Mouse (Mus musculus) activated CD4-positive, CD25-positive, alpha-beta regulatory T cell, adult 4 months (primary cell): ENCODE measurements around the gene Arpc4. TPM values are rescaled to one million over a fixed set of nuclear protein-coding genes. Genes with fewer than 3 reads are reported as not detected.
"Not testable (repeated sequence)": the region's sequence is repeated elsewhere in the genome, so short reads cannot be mapped to it uniquely, and the experiment has no call there.

Source experiments
- ATAC-seq: one replicate; pipeline ENCODE4 v1.8.0; 2017
- polyA plus RNA-seq, 2 experiments: library from polyadenylated mRNA; unstranded; fragments of 100-300 nt; shearing (Covaris generic); gene quantifications; one replicate each; pipeline ENCODE4 v1.2.1; 2017

Arpc4 gene
- polyA plus RNA-seq, result 100 to 1,000 TPM; 658 to 920 TPM

GRCm38 (mm10) chr6:113377496-113378385 is at the start of gene Arpc4, which contains the start of gene Tada3:
TSS of gene Arpc4 (plus strand) at chr6:113378115.
TSS of gene Tada3 (minus strand) at chr6:113377883.
- peak; percentile 80 for ATAC-seq

DNA sequence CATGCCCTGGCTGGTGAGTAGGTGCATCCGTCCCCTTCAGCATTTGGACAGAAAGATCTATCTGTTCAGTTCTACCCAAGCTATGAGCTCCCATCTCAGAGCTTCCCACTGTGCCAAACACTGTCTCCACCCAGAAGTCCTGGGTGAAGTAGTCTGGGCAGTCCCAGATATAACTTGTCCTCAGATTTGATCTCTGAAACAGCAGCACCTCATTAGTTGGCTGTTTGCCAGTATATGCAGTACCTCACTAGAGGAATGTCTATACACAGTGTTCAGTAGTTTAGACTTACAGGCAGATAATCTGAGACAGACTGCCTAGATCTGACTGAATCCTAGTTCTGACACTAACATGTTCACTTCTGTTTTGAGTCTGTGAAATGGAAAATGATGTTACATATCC is 48.5 kb upstream of the Arpc4 start:
- ATAC-seq, result no peak

DNA sequence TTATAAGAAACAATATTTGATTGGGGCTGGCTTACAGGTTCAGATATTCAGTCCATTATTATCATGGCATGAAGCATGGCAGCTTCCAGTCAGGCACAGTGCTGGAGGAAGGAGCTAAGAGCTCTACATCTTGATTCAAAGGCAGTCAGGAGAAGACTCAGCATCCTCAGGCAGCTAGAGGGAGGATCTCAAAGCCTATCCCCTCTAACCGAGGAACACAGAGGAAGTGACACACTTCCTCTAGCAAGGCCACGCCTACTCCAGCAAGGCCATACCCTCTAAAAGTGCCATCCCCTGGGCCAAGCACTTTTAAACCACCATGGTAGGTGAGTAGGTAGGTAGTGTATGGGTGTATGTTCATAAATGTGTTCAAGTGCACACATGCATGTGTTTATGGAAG is 47.4 kb upstream of the Arpc4 start:
- ATAC-seq, result peak; percentile 40

DNA sequence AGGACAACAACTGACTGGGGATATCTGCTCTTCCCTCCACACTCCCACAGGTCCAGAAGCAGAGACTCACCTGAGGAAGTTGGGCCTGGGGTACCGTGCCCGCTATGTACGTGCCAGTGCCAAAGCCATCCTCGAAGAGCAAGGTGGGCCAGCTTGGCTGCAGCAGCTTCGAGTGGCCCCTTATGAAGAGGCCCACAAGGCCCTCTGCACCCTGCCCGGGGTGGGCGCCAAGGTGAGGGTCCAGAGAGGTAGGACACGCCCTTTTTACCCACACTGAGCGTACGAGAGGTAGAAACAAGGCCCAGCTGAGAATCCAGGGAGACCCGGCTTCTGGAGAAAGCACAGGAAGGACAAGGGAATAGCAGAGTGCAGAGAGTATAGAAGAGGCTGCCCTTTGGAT is 46.2 kb upstream of the Arpc4 start:
- no peak for ATAC-seq

DNA sequence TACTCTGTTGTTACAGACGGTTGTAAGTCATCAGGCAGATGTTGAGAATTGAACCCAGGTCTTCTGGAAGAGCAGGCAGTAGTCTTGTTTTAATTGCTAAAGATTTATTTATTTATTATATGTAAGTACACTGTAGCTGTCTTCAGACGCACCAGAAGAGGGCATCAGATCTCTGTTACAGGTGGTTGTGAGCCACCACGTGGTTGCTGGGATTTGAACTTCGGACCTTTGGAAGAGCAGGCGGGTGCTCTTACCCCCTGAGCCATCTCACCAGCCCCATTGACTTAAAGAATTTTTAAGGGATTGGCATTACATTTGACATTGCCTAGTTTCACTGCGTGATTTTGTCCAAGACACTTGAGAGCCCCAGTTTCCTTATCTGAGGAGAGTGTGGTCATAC is 45.2 kb upstream of the Arpc4 start:
- not testable (repeated sequence) for ATAC-seq

- no peak for ATAC-seq
Measured at GRCm38 (mm10) chr6:113333137-113333950, 44.6 kb upstream of the Arpc4 start.

DNA sequence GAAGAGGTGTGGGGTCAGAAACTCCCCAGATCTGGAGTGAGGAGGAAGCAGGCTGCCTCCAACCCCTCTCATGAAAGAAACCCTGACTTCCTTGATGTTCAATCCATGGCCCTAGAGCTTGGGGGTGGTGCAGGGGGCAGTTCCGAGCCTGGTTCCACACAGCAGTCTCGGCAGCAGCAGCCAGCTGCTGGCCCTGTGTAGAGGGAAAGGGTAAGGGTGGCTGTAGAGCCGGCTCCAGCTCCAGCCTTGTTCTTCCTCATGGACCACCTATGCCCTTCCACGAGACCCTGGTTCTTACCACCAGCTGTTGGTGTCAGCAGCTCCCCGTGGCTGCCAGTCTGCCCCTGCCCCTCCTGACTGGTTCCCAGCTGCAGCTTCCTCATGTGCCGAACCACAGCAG is 43.7 kb upstream of the Arpc4 start:
- ATAC-seq, result no peak

DNA sequence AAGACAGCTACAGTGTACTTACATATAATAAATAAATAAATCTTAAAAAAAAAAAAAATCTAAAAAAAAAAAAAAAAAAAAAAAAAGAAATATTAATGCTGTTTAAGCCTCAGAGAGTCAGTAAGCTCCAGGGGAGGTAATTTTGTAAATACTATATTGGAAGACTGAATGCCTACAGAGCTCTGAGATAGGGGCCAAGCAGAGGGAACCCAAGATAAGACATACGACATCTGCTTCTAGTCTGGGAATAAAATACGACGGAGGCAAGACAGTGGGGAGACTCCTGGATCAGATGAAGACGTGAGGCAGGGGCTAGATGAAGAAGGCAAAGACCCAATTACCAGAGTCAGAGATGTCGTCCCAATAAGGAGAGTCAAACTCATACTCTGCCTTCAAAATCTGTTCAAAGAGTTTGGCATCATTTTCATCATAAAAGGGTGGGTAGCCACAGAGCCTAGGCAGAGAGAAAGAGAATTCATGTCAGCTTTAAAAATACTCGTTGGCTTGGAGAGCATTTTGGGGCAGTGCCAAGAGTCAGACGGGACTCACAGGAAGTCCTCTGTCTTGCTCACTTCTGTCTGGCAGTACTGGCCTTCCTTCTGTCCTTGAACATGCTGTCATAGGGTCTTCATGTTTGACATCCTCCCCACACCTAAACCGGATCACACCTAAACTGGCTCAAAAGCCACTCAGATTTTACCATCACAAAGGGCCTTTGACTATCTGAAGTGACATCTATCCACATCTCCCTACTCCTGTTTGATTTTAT is 40.9 kb upstream of the Arpc4 start:
- no peak for ATAC-seq

DNA sequence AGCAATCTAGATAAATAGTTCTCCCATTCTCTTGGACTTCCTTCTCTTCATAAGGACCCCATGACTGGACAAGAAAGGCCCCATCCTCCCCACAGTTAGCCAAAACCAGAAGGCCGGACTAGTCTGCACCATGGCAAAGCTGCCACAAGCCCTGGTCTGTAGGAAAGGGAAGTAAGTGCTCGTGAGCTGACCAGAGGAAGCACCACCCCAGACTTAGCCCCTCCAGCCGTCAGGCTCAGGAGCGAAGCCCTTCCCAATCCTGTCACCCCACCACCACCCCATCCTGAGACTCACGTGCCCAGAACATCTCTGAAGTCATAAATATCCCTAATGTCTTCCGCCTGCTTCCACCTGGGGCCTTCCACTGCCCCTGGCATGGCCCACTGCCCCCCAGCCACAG is 36.3 kb upstream of the Arpc4 start:
- ATAC-seq, result no peak

DNA sequence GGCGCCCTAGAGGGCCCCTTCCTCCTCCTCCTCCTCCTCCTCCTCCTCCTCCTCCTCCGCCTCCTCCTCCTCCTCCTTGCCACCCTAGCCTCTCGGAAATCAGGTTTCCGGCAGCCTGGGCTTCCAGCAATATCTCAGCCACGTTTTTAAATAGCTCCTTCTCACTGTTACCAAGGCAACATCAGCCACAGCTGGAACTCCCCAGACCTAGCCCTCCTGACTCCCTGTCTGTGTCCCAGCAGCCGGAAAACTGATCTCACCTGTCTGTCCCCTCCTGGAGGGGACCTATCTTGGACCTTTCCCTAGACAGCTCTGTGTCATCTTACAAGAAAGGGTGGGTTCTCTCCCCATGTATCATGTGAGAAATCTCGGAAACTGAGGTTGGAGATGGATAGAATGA is 35.6 kb upstream of the Arpc4 start:
- ATAC-seq, result no peak

DNA sequence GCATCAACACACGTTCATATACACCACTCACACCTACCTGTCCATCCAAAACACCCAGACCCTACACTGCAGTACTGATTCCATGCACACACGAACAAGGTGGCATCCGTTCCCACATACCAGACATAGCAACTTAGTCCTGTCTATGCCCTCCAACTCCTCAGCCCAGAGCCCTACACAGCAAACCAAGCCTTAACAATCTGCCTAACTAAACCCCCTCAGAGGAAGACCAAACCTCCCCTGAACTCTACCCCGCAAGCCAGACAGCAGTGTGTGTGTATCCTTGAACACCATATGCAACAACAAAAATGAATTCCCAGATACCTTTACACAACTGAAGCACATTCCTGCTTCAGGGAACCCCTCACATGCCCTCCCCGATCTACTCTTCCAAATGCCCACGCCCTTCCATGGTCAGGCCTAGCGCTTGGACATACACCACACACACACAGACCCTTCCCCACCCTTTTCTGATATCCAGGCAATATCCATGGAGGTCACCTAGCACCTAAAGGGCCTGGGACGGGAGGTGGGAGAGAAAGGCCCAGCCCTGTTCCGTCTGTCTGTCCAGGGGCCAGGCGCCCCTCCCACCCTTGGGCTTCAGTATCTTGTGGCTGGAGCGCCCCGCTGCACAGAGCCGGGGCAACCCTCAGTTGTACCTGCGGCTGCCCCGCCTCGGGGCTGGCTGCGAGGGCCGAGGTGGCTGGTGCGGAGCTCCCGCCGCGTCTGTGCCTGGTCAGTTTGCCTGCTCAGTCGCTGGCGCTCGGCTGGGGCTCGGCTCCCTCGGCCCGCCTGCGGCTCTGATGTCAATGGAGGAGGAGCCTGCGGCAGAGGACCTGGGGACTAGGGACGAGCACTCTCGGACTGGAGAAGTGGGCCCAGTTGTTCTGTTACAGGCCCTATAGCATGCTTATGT is 34.5 kb upstream of the Arpc4 start, which contains the start of gene Camk1:
Gene Camk1 (minus strand): TSS at position 808 of the 916 bp plus-strand sequence.
- no peak for ATAC-seq

- no peak for ATAC-seq
Measured at GRCm38 (mm10) chr6:113344321-113344720, 33.6 kb upstream of the Arpc4 start.

DNA sequence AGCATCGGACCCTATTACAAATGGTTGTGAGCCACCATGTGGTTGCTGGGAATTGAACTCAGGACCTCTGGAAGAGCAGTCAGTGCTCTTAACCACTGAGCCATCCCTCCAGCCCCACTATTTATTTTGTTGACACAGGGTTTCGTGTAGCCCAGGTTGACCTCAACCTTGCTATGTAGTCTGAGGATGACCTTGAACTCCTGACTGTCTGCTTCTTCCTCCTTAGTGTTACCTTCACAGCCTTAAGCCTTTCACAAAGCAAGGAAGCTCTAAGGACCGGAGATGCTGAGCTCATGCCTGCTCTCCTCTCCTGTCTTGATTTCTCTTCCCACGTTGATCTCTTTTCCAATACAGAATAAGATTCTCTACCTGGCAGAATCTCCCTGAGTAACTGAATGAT is 31.0 kb upstream of the Arpc4 start:
- no peak for ATAC-seq

GRCm38 (mm10) chr6:113350538-113350937 is 27.4 kb upstream of the Arpc4 start:
- no peak for ATAC-seq

DNA sequence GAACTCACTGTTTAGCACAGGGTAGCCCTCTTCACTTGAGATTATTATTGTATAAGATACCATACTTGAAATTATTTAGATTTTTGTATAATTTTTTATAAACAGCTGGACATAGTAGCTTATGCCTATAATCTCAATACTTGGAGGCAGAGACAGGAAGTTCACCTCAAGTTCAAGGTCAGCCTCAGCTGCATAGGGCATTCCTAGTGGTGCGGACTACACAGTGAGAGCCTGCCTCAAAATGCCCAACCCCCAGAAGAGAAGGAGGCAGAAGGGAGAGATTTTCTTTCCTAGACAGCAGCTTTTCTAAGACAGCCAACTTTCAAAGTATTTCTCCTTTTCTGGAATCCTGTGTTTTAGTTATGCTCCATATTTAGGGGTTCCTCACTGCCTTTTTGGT is 26.8 kb upstream of the Arpc4 start:
- ATAC-seq, result no peak

DNA sequence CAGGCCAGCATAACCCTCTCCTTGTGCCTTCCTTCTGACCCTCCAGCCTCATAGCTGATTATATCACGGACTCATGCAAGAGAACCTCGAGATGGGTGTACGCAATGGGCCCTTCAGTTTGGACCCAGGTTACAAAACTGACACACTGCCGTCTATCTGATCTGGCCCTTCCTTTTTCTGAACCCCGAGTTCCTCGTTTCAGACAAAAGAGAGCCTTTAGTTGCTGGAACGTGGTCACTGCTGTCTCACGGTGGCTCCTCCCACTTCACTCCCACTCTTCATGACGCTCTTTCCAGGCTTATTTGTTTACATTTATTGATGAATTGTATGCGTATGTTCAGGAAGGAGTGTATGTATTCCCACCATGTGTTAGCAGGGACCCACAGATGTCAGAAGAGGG is 26.3 kb upstream of the Arpc4 start:
- no peak for ATAC-seq

DNA sequence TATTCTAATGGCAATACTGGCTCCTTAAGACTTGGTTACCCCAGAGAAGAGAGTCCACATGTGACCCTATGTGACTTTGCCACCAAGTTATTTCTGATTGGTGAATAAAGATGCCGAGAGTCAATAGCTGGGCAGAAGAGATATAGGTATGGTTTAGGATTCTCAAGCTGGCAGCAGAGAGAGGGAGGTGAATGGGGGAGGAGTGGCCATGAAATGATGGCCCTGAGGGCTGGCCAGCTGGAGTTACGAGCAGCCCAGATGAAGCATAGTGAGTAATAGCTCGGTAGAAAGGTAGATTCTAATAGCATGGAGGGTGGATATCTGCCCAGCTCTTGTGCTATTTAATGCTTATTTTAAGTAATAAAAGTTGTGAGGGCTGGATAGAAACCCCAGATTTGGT is 25.1 kb upstream of the Arpc4 start:
- no peak for ATAC-seq

DNA sequence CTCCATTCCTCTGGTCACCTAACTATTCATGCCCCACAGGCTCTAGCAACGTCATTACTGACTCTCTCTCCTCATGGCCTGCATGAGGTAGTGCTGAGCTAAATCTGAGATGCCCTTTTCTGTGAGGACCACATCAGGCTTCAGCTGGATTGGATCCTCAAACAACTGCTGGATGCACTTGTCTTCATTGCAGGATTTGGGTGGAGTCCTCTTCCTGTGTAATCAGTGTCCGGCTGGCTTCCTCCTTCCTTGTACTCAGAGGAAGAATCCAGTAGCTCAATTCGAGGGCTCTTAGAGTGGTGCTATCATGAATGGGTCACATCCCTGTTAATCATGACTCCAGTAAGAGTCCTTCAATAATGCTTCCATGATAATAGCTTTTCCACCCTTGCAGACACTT is 24.2 kb upstream of the Arpc4 start:
- no peak for ATAC-seq

- ATAC-seq, result no peak
Measured at GRCm38 (mm10) chr6:113361476-113361875, 16.4 kb upstream of the Arpc4 start.

GRCm38 (mm10) chr6:113362241-113362640 is 15.7 kb upstream of the Arpc4 start:
- ATAC-seq, result no peak

GRCm38 (mm10) chr6:113364518-113365135 is 13.3 kb upstream of the Arpc4 start:
- no peak for ATAC-seq
